Mouse (Mus musculus) myocyte (in vitro differentiated cells): ENCODE results near the gene Myl4. TPM values are rescaled to one million over a fixed set of nuclear protein-coding genes. Genes with fewer than 3 reads are reported as not detected.

Experiments used
- H3K27me3 ChIP-seq: one replicate; pipeline ENCODE4 v1.6.1; 2011; ENCODE audit not compliant: control insufficient read depth, insufficient read depth, insufficient read length
- H3K36me3 ChIP-seq: one replicate; pipeline ENCODE4 v1.6.1; 2011; ENCODE audit not compliant: control insufficient read depth, insufficient read depth
- H3K4me2 ChIP-seq: one replicate; pipeline ENCODE4 v1.6.1; 2011; ENCODE audit warnings: low read depth, control low read depth
- H3K4me3 ChIP-seq: one replicate; pipeline ENCODE4 v1.5.1; 2011; ENCODE audit warnings: mild to moderate bottlenecking, control low read depth, moderate library complexity
- H3K79me2 ChIP-seq: one replicate; pipeline ENCODE4 v1.6.1; 2011; ENCODE audit not compliant: control insufficient read depth, insufficient read depth
- H3ac ChIP-seq: one replicate; pipeline ENCODE4 v1.6.1; 2011; ENCODE audit not compliant: control insufficient read depth, insufficient read length
- CEBPB ChIP-seq: IDR thresholded peaks from 2 replicates; pipeline ENCODE4 v1.6.1; 2011; ENCODE audit warnings: mild to moderate bottlenecking, moderate library complexity; ENCODE audit not compliant: poor library complexity, insufficient read depth, severe bottlenecking
- E2F4 ChIP-seq: IDR thresholded peaks from one replicate; pipeline ENCODE4 v1.6.1; 2011; ENCODE audit warnings: mild to moderate bottlenecking, control low read depth, moderate library complexity; ENCODE audit not compliant: insufficient read depth
- MAX ChIP-seq: IDR thresholded peaks from one replicate; pipeline ENCODE4 v1.6.1; 2011; ENCODE audit warnings: low read depth, mild to moderate bottlenecking, control low read depth
- MYOD1 ChIP-seq, 3 experiments: IDR thresholded peaks; one replicate each; pipeline ENCODE4 v1.6.1; 2011; ENCODE audit warnings: control low read depth in 2 of 3, low read depth in 2 of 3, mild to moderate bottlenecking in 2 of 3, moderate library complexity in 1 of 3; ENCODE audit not compliant: insufficient read length in 2 of 3, control insufficient read depth in 1 of 3
- MYOG ChIP-seq, 3 experiments: IDR thresholded peaks; one replicate each; pipeline ENCODE4 v1.6.1; 2011; ENCODE audit warnings: control low read depth in 2 of 3, low read depth in 2 of 3, mild to moderate bottlenecking in 2 of 3; ENCODE audit not compliant: insufficient read length in 2 of 3, control insufficient read depth in 1 of 3, insufficient read depth in 1 of 3
- POLR2A ChIP-seq: IDR thresholded peaks from one replicate; pipeline ENCODE4 v1.6.1; 2011; ENCODE audit warnings: low read depth, mild to moderate bottlenecking, control low read depth, moderate library complexity; ENCODE audit not compliant: insufficient read length
- POLR2AphosphoS2 ChIP-seq: IDR thresholded peaks from one replicate; pipeline ENCODE4 v1.6.1; 2011; ENCODE audit warnings: low read depth, control low read depth; ENCODE audit not compliant: insufficient read length
- REST ChIP-seq: IDR thresholded peaks from one replicate; pipeline ENCODE4 v1.6.1; 2011; ENCODE audit warnings: mild to moderate bottlenecking, control low read depth, moderate library complexity; ENCODE audit not compliant: insufficient read depth, insufficient read length
- SRF ChIP-seq: IDR thresholded peaks from one replicate; pipeline ENCODE4 v1.6.1; 2011; ENCODE audit warnings: low read depth; ENCODE audit not compliant: control insufficient read depth, insufficient read length
- TCF12 ChIP-seq: IDR thresholded peaks from one replicate; pipeline ENCODE4 v1.6.1; 2011; ENCODE audit warnings: mild to moderate bottlenecking, control low read depth; ENCODE audit not compliant: poor library complexity, insufficient read depth, severe bottlenecking
- TCF3 ChIP-seq: IDR thresholded peaks from one replicate; pipeline ENCODE4 v1.6.1; 2011; ENCODE audit warnings: low read depth, control low read depth; ENCODE audit not compliant: insufficient read length
- USF1 ChIP-seq: IDR thresholded peaks from one replicate; pipeline ENCODE4 v1.6.1; 2011; ENCODE audit warnings: low read depth, mild to moderate bottlenecking, control low read depth, moderate library complexity
- polyA plus RNA-seq: library from polyadenylated mRNA; unstranded; fragments of >200 nt; fragmentation: generic; extraction: Trizol; gene quantifications from one replicate; pipeline ENCODE4 v1.2.1, GENCODE M21; 2012; ENCODE audit warnings: missing spikeins

The Myl4 gene
- polyA plus RNA-seq, 1 experiment, result 5,062 TPM

DNA sequence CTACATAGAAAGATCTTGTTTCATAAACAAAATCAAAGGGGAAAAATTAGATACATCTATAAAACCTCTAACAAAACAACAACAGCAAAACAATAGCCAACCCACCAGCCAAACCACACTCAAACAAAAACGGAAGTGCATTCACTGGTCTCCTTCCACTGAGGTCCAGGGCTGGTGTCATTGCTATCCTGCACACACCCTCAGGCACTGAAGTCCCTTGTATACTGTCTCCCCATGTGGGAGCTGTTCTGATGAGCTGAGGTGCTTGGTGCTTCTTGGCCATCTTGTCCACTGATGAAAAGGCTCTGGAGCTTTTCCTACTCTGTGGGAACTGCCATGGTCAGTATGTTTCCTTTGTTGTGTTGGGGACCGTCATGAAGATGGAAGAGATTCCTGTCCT is 38.0 kb downstream of the Myl4 start:
- H3K36me3 ChIP-seq, result peaks cover 5% of the 10 kb centered on the region
- H3K4me2 ChIP-seq, result no peak overlapping the region
- no peaks in the 10 kb centered on the region for H3K79me2 ChIP-seq
- no peak overlapping the region for H3ac ChIP-seq
- no peak overlapping the region for H3K4me3 ChIP-seq
- TF ChIP-seq POLR2A (peak; percentile 63), POLR2AphosphoS2 (peak; percentile 74), CEBPB (no peak)
- no peaks in the 10 kb centered on the region for H3K27me3 ChIP-seq

DNA sequence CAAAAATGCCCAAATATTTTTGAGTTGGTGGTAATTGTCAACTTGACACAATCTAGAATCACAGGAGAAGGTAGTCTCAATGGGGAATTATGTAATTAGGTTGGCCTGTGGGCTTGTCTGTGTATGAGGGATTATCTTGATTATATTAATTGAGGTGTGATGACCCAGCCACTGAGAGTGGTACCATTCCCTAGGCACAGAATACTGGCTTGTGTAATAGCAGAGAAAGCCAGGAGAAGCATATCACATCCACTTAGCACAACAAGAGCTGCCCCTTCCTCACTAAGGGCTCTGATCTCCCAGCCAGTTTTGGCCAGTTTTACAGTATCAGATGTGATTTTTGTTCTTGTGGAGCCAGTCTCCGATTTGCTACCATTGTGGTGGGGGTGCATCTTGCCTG is 39.1 kb downstream of the Myl4 start:
- Histone ChIP-seq H3K4me3 (no peak overlapping the region), H3K79me2 (no peaks in the 10 kb centered on the region), H3ac (no peak overlapping the region), H3K4me2 (no peak overlapping the region), H3K36me3 (peaks cover 5% of the 10 kb centered on the region), H3K27me3 (no peaks in the 10 kb centered on the region)
- TF ChIP-seq POLR2AphosphoS2 (peak; percentile 72), MAX (no peak), POLR2A (peak; percentile 2), TCF12 (no peak)

DNA sequence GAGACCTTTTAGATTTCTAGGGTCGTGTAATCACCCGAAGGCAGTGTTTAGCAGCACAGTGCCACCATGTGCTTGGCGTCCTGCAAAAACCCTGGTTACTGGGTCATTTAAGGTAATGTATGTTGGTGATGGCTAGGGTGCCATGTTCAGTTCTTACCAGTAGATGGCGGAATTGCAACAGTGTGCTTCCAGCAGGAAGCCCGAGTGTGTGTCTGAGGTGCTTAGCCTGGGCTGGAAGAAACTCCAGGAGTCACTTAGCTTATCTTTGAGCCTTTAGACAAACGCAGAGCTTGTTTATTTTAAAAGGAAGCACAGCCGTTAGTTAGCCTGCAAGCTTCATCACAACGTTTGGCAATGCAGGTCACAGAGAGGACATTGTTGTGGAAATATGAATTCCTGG is 39.7 kb downstream of the Myl4 start:
- Histone ChIP-seq H3K27me3 (no peaks in the 10 kb centered on the region), H3K4me2 (no peak overlapping the region), H3K4me3 (no peak overlapping the region), H3K36me3 (peaks cover 5% of the 10 kb centered on the region), H3K79me2 (no peaks in the 10 kb centered on the region), H3ac (no peak overlapping the region)
- TF ChIP-seq E2F4, result no peak
- TF ChIP-seq POLR2AphosphoS2, result peak; percentile 82
- TF ChIP-seq CEBPB, result no peak
- TF ChIP-seq POLR2A, result no peak
- TF ChIP-seq TCF12, result no peak

DNA sequence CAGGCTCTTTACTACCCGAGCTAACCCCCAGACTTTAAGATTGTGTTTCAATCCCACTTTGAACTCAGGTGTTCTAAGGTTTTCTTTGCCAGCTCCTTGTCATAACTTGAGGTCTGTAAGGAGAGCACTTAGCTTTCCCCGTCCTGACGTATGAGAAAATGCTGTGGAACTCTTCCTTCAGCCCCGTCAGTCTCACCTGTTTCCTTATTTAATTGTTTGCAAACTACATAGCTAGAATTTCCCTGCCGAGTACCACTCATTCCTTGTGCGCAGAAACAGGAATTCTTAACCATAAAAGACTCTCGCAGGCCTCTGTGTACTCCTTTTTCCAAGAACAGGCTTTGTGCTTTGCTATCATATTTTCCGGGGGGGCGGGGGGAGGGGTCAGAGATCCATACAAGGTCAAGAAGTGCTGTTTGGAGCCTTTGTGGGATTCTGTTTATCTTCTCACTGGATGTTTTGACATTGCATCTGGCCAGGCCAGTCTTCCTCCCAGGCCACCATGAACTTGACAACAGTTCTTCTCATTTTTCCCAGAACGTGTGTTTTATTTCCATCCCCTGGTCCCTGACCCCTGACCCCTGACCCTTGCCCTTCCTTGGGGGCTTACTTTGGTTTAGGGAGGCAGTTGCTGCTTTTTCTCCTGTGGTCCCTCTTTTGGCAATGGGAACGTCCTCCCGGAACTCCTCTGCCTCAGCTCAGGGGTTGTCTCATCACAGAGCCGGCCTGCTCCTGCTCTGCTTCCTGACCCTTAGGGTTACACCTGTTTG is 41.8 kb downstream of the Myl4 start:
- Histone ChIP-seq H3K79me2 (no peaks in the 10 kb centered on the region), H3ac (no peak overlapping the region), H3K4me2 (no peak overlapping the region), H3K36me3 (peaks cover 5% of the 10 kb centered on the region), H3K4me3 (no peak overlapping the region), H3K27me3 (no peaks in the 10 kb centered on the region)
- TF ChIP-seq MYOD1 (IDR thresholded peaks at IDR 0.05; ENCODE audit: control insufficient read depth in 1 of 3, insufficient read length in 2 of 3, low read depth in 2 of 3) (no peak), TCF12 (no peak), POLR2A (no peak), E2F4 (no peak), SRF (no peak), POLR2AphosphoS2 (no peak), MAX (no peak), MYOG (IDR thresholded peaks at IDR 0.05; ENCODE audit: control insufficient read depth in 1 of 3, insufficient read depth in 1 of 3, insufficient read length in 2 of 3, low read depth in 2 of 3) (no peak), TCF3 (no peak), CEBPB (no peak), REST (no peak)

DNA sequence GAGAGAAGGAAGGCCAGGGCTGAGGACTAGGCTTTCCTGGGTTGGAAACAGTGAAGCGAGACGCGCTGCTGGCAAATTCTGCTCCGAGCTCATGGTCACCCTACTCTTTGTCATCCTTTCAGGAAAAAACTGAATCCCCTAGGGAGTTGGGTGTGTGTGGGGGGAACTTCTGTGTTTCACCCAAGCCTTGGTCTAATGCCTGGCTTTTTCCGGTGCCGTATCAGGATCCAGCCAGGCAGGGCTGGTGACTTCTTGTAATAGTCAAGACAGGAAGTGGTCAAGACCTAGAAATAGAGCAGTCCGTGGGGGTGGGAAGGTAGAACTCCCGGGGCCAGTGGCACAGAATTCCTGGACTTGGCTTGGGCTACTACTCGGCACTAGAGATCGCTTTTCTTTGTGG is 45.9 kb downstream of the Myl4 start:
- H3ac ChIP-seq, result no peak overlapping the region
- H3K36me3 ChIP-seq, result no peaks in the 10 kb centered on the region
- TF ChIP-seq TCF12, result no peak
- no peak for TF ChIP-seq MYOG (IDR thresholded peaks at IDR 0.05; ENCODE audit: control insufficient read depth in 1 of 3, insufficient read depth in 1 of 3, insufficient read length in 2 of 3, low read depth in 2 of 3)
- TF ChIP-seq POLR2AphosphoS2, result no peak
- TF ChIP-seq TCF3, result no peak
- no peak for TF ChIP-seq CEBPB
- no peak for TF ChIP-seq MYOD1 (IDR thresholded peaks at IDR 0.05; ENCODE audit: control insufficient read depth in 1 of 3, insufficient read length in 2 of 3, low read depth in 2 of 3)
- no peak for TF ChIP-seq MAX
- no peak for TF ChIP-seq SRF
- TF ChIP-seq POLR2A, result no peak
- TF ChIP-seq E2F4, result no peak
- TF ChIP-seq USF1, result no peak
- TF ChIP-seq REST, result no peak
- no peak overlapping the region for H3K4me3 ChIP-seq
- H3K79me2 ChIP-seq, result no peaks in the 10 kb centered on the region
- peak overlapping the region; percentile 64 for H3K4me2 ChIP-seq
- no peaks in the 10 kb centered on the region for H3K27me3 ChIP-seq
